Mouse (Mus musculus): ENCODE measurements at regions not wholly inside any gene's neighbourhood (a gene's known extent, or its start where the extent isn't known, plus 50 kb on each side); places are given as distances from the start of the nearest gene placed in this dataset.

GRCm38 (mm10) chr10:38147421-38147820 is 674.2 kb downstream of the Rfpl4b start:
- DNase-seq (ENCODE audit: low read depth, low spot score): no peak

- no peak for DNase-seq (ENCODE audit: low read depth, low spot score)
Observed at GRCm38 (mm10) chr10:38139196-38139595, 682.4 kb downstream of the Rfpl4b start.

GRCm38 (mm10) chr10:38121911-38122573 is 699.5 kb downstream of the Rfpl4b start:
- DNase-seq (ENCODE audit: low read depth, low spot score): no peak

GRCm38 (mm10) chr10:38118601-38119000 is 703.0 kb downstream of the Rfpl4b start:
- DNase-seq (ENCODE audit: low read depth, low spot score): no peak

- DNase-seq (ENCODE audit: low read depth, low spot score): no peak
Observed at GRCm38 (mm10) chr10:38116516-38116915, 705.1 kb downstream of the Rfpl4b start.

- DNase-seq (ENCODE audit: low read depth, low spot score): no peak
Observed at GRCm38 (mm10) chr10:38114194-38114593, 707.4 kb downstream of the Rfpl4b start.

- DNase-seq (ENCODE audit: low read depth, low spot score): no peak
Observed at GRCm38 (mm10) chr10:38108591-38108990, 713.0 kb downstream of the Rfpl4b start.

GRCm38 (mm10) chr10:38103570-38103969 is 718.0 kb downstream of the Rfpl4b start:
- DNase-seq (ENCODE audit: low read depth, low spot score): no peak

GRCm38 (mm10) chr10:38078521-38078920 is 743.1 kb downstream of the Rfpl4b start:
- no peak for DNase-seq (ENCODE audit: low read depth, low spot score)

- DNase-seq (ENCODE audit: low read depth, low spot score): no peak
Observed at GRCm38 (mm10) chr10:38072394-38072793, 749.2 kb downstream of the Rfpl4b start.

GRCm38 (mm10) chr10:38059050-38059449 is 762.5 kb downstream of the Rfpl4b start:
- DNase-seq (ENCODE audit: low read depth, low spot score): no peak

GRCm38 (mm10) chr10:38010452-38010851 is 811.1 kb downstream of the Rfpl4b start:
- DNase-seq (ENCODE audit: low read depth, low spot score): no peak

- no peak for DNase-seq (ENCODE audit: low read depth, low spot score)
Observed at GRCm38 (mm10) chr10:37995691-37996445, 825.7 kb downstream of the Rfpl4b start.

- no peak for DNase-seq (ENCODE audit: low read depth, low spot score)
Observed at GRCm38 (mm10) chr10:37988297-37989263, 833.0 kb downstream of the Rfpl4b start.

- no peak for DNase-seq (ENCODE audit: low read depth, low spot score)
Observed at GRCm38 (mm10) chr10:37978899-37979539, 840.3 kb upstream of the Marcks start.

- no peak for DNase-seq (ENCODE audit: low read depth, low spot score)
Observed at GRCm38 (mm10) chr10:37960051-37960450, 821.3 kb upstream of the Marcks start.

- no peak for DNase-seq (ENCODE audit: low read depth, low spot score)
Observed at GRCm38 (mm10) chr10:37914780-37915179, 776.1 kb upstream of the Marcks start.

- no peak for DNase-seq (ENCODE audit: low read depth, low spot score)
Observed at GRCm38 (mm10) chr10:37911669-37912068, 772.9 kb upstream of the Marcks start.

- DNase-seq (ENCODE audit: low read depth, low spot score): no peak
Observed at GRCm38 (mm10) chr10:37908276-37908675, 769.6 kb upstream of the Marcks start.

- DNase-seq (ENCODE audit: low read depth, low spot score): no peak
Observed at GRCm38 (mm10) chr10:37907731-37908130, 769.0 kb upstream of the Marcks start.

- DNase-seq (ENCODE audit: low read depth, low spot score): no peak
Observed at GRCm38 (mm10) chr10:37887961-37888360, 749.2 kb upstream of the Marcks start.

Data from CD4-positive, CD25-positive, alpha-beta regulatory T cell, adult 2 months (primary cell).